Comparison of ENCODE assay signal across 8 mouse cellular contexts in genomic region chr2:32537941-32538340, GRCm38 (mm10). TPM values are rescaled to one million over a fixed set of nuclear protein-coding genes. Genes with fewer than 3 reads are reported as not detected.
A peak's percentile ranks its signal among the peaks of the same experiment; 100 is the strongest.
DNase-seq lines count a peak whose midpoint lies in the region; ATAC-seq and TF ChIP-seq lines count a peak whose summit lies in the region.

No protein-coding gene starts in this region.

- H3K4me1 ChIP-seq in lung, embryonic 14.5 days (ENCODE audit: insufficient read depth): peaks cover 34% of the 10 kb centered on the region
- peaks cover 68% of the 10 kb centered on the region for H3K4me1 ChIP-seq in heart, embryonic 10.5 days
- H3K4me1 ChIP-seq in kidney, embryonic 15.5 days: peaks cover 88% of the 10 kb centered on the region
- peaks cover 82% of the 10 kb centered on the region for H3K4me1 ChIP-seq in neural tube, embryonic 13.5 days (replicated peaks)

- H3K4me2 ChIP-seq in lung, embryonic 14.5 days: peak overlapping the region; percentile 92
- H3K4me2 ChIP-seq in kidney, embryonic 15.5 days: peak overlapping the region; percentile 87
- peak overlapping the region; percentile 74 for H3K4me2 ChIP-seq in neural tube, embryonic 13.5 days

- peak overlapping the region; percentile 83 for H3K27ac ChIP-seq in lung, embryonic 14.5 days (ENCODE audit: low read depth)
- peak overlapping the region; percentile 89 for H3K27ac ChIP-seq in heart, embryonic 10.5 days
- peak overlapping the region; percentile 97 for H3K27ac ChIP-seq in kidney, embryonic 15.5 days
- H3K27ac ChIP-seq in neural tube, embryonic 13.5 days (replicated peaks): no peak overlapping the region

- peak; percentile 18 for DNase-seq in lung, embryonic 14.5 days
- DNase-seq in lung, postnatal 4 days: no peak
- DNase-seq in heart, embryonic 10.5 days (ENCODE audit: low spot score): no peak
- no peak for DNase-seq in urinary bladder, postnatal 25 days (ENCODE audit: low spot score)
- no peak for DNase-seq in ovary, adult 18-20 months (ENCODE audit: low spot score)
- DNase-seq in adrenal gland, adult 18-20 months (ENCODE audit: low spot score in 2 of 2): no peak

- ATAC-seq in lung, embryonic 14.5 days (ENCODE audit: insufficient read depth): no peak
- ATAC-seq in kidney, embryonic 15.5 days (replicated peaks; ENCODE audit: low FRiP score): no peak
- ATAC-seq in neural tube, embryonic 13.5 days (ENCODE audit: low read depth): no peak

- H3K9me3 ChIP-seq in lung, embryonic 14.5 days (ENCODE audit: low read depth, low read length): no peaks in the 10 kb centered on the region
- H3K9me3 ChIP-seq in heart, embryonic 10.5 days: no peaks in the 10 kb centered on the region
- H3K9me3 ChIP-seq in kidney, embryonic 15.5 days (replicated peaks): no peaks in the 10 kb centered on the region
- H3K9me3 ChIP-seq in neural tube, embryonic 13.5 days: no peaks in the 10 kb centered on the region

- no peaks in the 10 kb centered on the region for H3K36me3 ChIP-seq in lung, embryonic 14.5 days (ENCODE audit: insufficient read depth)
- H3K36me3 ChIP-seq in heart, embryonic 10.5 days: 0 out of 2 replicates have a peak, but pooled peaks cover 2% of the 10 kb centered on the region
- no peaks in the 10 kb centered on the region for H3K36me3 ChIP-seq in kidney, embryonic 15.5 days
- H3K36me3 ChIP-seq in neural tube, embryonic 13.5 days: no peaks in the 10 kb centered on the region

- TF ChIP-seq CTCF in lung, embryonic 14.5 days (IDR thresholded peaks at IDR 0.05; ENCODE audit: low read depth): no peak

- peak overlapping the region; percentile 89 for H3K9ac ChIP-seq in lung, embryonic 14.5 days
- H3K9ac ChIP-seq in kidney, embryonic 15.5 days: peak overlapping the region; percentile 95; the same call in 1 of the 2 replicates
- H3K9ac ChIP-seq in neural tube, embryonic 13.5 days: peak overlapping the region; percentile 95

- 59% methylated on average over 5 of the region's 5 CpGs for WGBS in lung, embryonic 14.5 days
- 80% methylated on average over 5 of the region's 5 CpGs for WGBS in heart, embryonic 10.5 days
- WGBS in kidney, embryonic 15.5 days: 74% methylated on average over 5 of the region's 5 CpGs
- 69% methylated on average over 5 of the region's 5 CpGs for WGBS in neural tube, embryonic 13.5 days

- peak overlapping the region; percentile 91 for H3K4me3 ChIP-seq in lung, embryonic 14.5 days (ENCODE audit: low read depth, low read length)
- peak overlapping the region; percentile 88 for H3K4me3 ChIP-seq in heart, embryonic 10.5 days
- peak overlapping the region; percentile 97 for H3K4me3 ChIP-seq in kidney, embryonic 15.5 days (replicated peaks)
- peak overlapping the region; percentile 84 for H3K4me3 ChIP-seq in neural tube, embryonic 13.5 days

- H3K27me3 ChIP-seq in lung, embryonic 14.5 days (ENCODE audit: insufficient read depth, low read length): no peaks in the 10 kb centered on the region
- no peaks in the 10 kb centered on the region for H3K27me3 ChIP-seq in heart, embryonic 10.5 days (ENCODE audit: insufficient read depth, poor library complexity, severe bottlenecking)
- H3K27me3 ChIP-seq in kidney, embryonic 15.5 days: no peaks in the 10 kb centered on the region
- H3K27me3 ChIP-seq in neural tube, embryonic 13.5 days: no peaks in the 10 kb centered on the region

RNA-seq across cellular contexts. Expression of gene Fam102a, which starts 2.8 kb away (rescaled TPM):
- polyA plus RNA-seq in lung, embryonic 14.5 days (2014; fragmentation: Nextera tagmentation; extraction: Ambion mirVana): 18.4 and 19.9 TPM in 2 replicates
- polyA plus RNA-seq in heart, embryonic 10.5 days (2016; fragmentation: Nextera tagmentation; extraction: Ambion mirVana): 5.9 and 8.3 TPM in 2 replicates
- 14.5 and 15.0 TPM in 2 replicates for polyA plus RNA-seq in kidney, embryonic 15.5 days (2015; fragmentation: Nextera tagmentation; extraction: Ambion mirVana)
- 7.9 and 9.1 TPM in 2 replicates for polyA plus RNA-seq in neural tube, embryonic 13.5 days (2015; fragmentation: Nextera tagmentation; extraction: Ambion mirVana)
- total RNA-seq in adrenal gland, adult 18-20 months (2021): 10 to 100 TPM; 27.4 to 41.0 TPM

RNA-seq across cellular contexts. Expression of gene Dpm2, which starts 32.7 kb away (rescaled TPM):
- 94.9 and 98.5 TPM in 2 replicates for polyA plus RNA-seq in lung, embryonic 14.5 days (2014; fragmentation: Nextera tagmentation; extraction: Ambion mirVana)
- 87.4 and 92.5 TPM in 2 replicates for polyA plus RNA-seq in heart, embryonic 10.5 days (2016; fragmentation: Nextera tagmentation; extraction: Ambion mirVana)
- polyA plus RNA-seq in kidney, embryonic 15.5 days (2015; fragmentation: Nextera tagmentation; extraction: Ambion mirVana): 103 and 107 TPM in 2 replicates
- 128 and 143 TPM in 2 replicates for polyA plus RNA-seq in neural tube, embryonic 13.5 days (2015; fragmentation: Nextera tagmentation; extraction: Ambion mirVana)
- 10 to 100 TPM; 49.7 to 58.0 TPM for total RNA-seq in adrenal gland, adult 18-20 months (2021)

RNA-seq across cellular contexts. Expression of gene Pip5kl1, which starts 36.7 kb away (rescaled TPM):
- 0.50 and 0.70 TPM in 2 replicates for polyA plus RNA-seq in lung, embryonic 14.5 days (2014; fragmentation: Nextera tagmentation; extraction: Ambion mirVana)
- polyA plus RNA-seq in heart, embryonic 10.5 days (2016; fragmentation: Nextera tagmentation; extraction: Ambion mirVana): 0.43 and 1.1 TPM in 2 replicates
- 2.0 and 2.7 TPM in 2 replicates for polyA plus RNA-seq in kidney, embryonic 15.5 days (2015; fragmentation: Nextera tagmentation; extraction: Ambion mirVana)
- 9.2 and 9.4 TPM in 2 replicates for polyA plus RNA-seq in neural tube, embryonic 13.5 days (2015; fragmentation: Nextera tagmentation; extraction: Ambion mirVana)
- total RNA-seq in adrenal gland, adult 18-20 months (2021): not detected

RNA-seq across cellular contexts. Expression of gene 9430097D07Rik, which starts 37.5 kb away (rescaled TPM):
- polyA plus RNA-seq in lung, embryonic 14.5 days (2014; fragmentation: Nextera tagmentation; extraction: Ambion mirVana): 0.20 TPM in 1 of 2 replicates, not detected in the other
- 0.09 and 0.15 TPM in 2 replicates for polyA plus RNA-seq in heart, embryonic 10.5 days (2016; fragmentation: Nextera tagmentation; extraction: Ambion mirVana)
- polyA plus RNA-seq in kidney, embryonic 15.5 days (2015; fragmentation: Nextera tagmentation; extraction: Ambion mirVana): 0.10 and 0.17 TPM in 2 replicates
- 0.50 and 0.71 TPM in 2 replicates for polyA plus RNA-seq in neural tube, embryonic 13.5 days (2015; fragmentation: Nextera tagmentation; extraction: Ambion mirVana)
- not detected for total RNA-seq in adrenal gland, adult 18-20 months (2021)

RNA-seq across cellular contexts. Expression of gene St6galnac4, which starts 49.0 kb away (rescaled TPM):
- 22.0 and 23.8 TPM in 2 replicates for polyA plus RNA-seq in lung, embryonic 14.5 days (2014; fragmentation: Nextera tagmentation; extraction: Ambion mirVana)
- 39.8 and 49.0 TPM in 2 replicates for polyA plus RNA-seq in heart, embryonic 10.5 days (2016; fragmentation: Nextera tagmentation; extraction: Ambion mirVana)
- polyA plus RNA-seq in kidney, embryonic 15.5 days (2015; fragmentation: Nextera tagmentation; extraction: Ambion mirVana): 22.3 and 23.2 TPM in 2 replicates
- 25.3 and 25.9 TPM in 2 replicates for polyA plus RNA-seq in neural tube, embryonic 13.5 days (2015; fragmentation: Nextera tagmentation; extraction: Ambion mirVana)
- total RNA-seq in adrenal gland, adult 18-20 months (2021): 10 to 100 TPM in 1 of 2 experiments, 1 to 10 TPM in 1; 6.6 to 11.4 TPM
